ENCODE assay signal across 7 mouse cellular contexts in genomic region chr4:120286761-120287241, GRCm38 (mm10). TPM values are rescaled to one million over a fixed set of nuclear protein-coding genes. Genes with fewer than 3 reads are reported as not detected.
DNase-seq lines count a peak whose midpoint lies in the region; ATAC-seq and TF ChIP-seq lines count a peak whose summit lies in the region.

No protein-coding gene starts in this region.

- TF ChIP-seq POLR2A in cortical plate, adult 2 months (IDR thresholded peaks at IDR 0.05; ENCODE audit: extremely low read depth, insufficient read depth, low read length), result no peak

- no peak for TF ChIP-seq CTCF in lung, embryonic 14.5 days (IDR thresholded peaks at IDR 0.05; ENCODE audit: low read depth)
- no peak for TF ChIP-seq CTCF in cortical plate, adult 2 months (IDR thresholded peaks at IDR 0.05; ENCODE audit: extremely low read depth, insufficient read depth, low read length)

- H3K4me2 ChIP-seq in lung, embryonic 14.5 days, result peak overlapping the region; percentile 99
- H3K4me2 ChIP-seq in hindbrain, embryonic 12.5 days (replicated peaks), result peak overlapping the region; percentile 99
- peak overlapping the region; percentile 84 for H3K4me2 ChIP-seq in liver, embryonic 16.5 days (ENCODE audit: low read depth, low read length)
- H3K4me2 ChIP-seq in stomach, embryonic 14.5 days (replicated peaks; ENCODE audit: low read depth, low read length), result peak overlapping the region; percentile 99

- H3K27ac ChIP-seq in lung, embryonic 14.5 days (ENCODE audit: low read depth), result no peak overlapping the region
- H3K27ac ChIP-seq in cortical plate, adult 2 months (ENCODE audit: insufficient read depth, low read length), result peak overlapping the region; percentile 17; the same call in 1 of the 2 replicates
- H3K27ac ChIP-seq in hindbrain, embryonic 12.5 days, result no peak overlapping the region
- H3K27ac ChIP-seq in liver, embryonic 16.5 days (ENCODE audit: low read length), result no peak overlapping the region
- no peak overlapping the region for H3K27ac ChIP-seq in stomach, embryonic 14.5 days (ENCODE audit: low read length)

- peaks cover 52% of the 10 kb centered on the region for H3K27me3 ChIP-seq in lung, embryonic 14.5 days (ENCODE audit: insufficient read depth, low read length)
- peaks cover 63% of the 10 kb centered on the region for H3K27me3 ChIP-seq in hindbrain, embryonic 12.5 days
- peaks cover 67% of the 10 kb centered on the region for H3K27me3 ChIP-seq in liver, embryonic 16.5 days (ENCODE audit: control insufficient read depth, insufficient read depth, low read depth, low read length)
- peaks cover 14% of the 10 kb centered on the region for H3K27me3 ChIP-seq in stomach, embryonic 14.5 days (ENCODE audit: control insufficient read depth, insufficient read depth, low read length)

- peak overlapping the region; percentile 50 for H3K9ac ChIP-seq in lung, embryonic 14.5 days
- peak overlapping the region; percentile 85 for H3K9ac ChIP-seq in hindbrain, embryonic 12.5 days
- peak overlapping the region; percentile 38; the same call in 1 of the 2 replicates for H3K9ac ChIP-seq in liver, embryonic 16.5 days (ENCODE audit: low read depth, low read length)
- peak overlapping the region; percentile 33; the same call in 1 of the 2 replicates for H3K9ac ChIP-seq in stomach, embryonic 14.5 days (replicated peaks; ENCODE audit: low read depth, low read length)

- peaks cover 7% of the 10 kb centered on the region for H3K4me1 ChIP-seq in lung, embryonic 14.5 days (ENCODE audit: insufficient read depth)
- peaks cover 5% of the 10 kb centered on the region for H3K4me1 ChIP-seq in cortical plate, adult 2 months (ENCODE audit: control insufficient read depth, insufficient read depth, low read length)
- peaks cover 48% of the 10 kb centered on the region for H3K4me1 ChIP-seq in hindbrain, embryonic 12.5 days
- peaks cover 9% of the 10 kb centered on the region for H3K4me1 ChIP-seq in liver, embryonic 16.5 days (ENCODE audit: control insufficient read depth, low read depth, low read length)
- H3K4me1 ChIP-seq in stomach, embryonic 14.5 days (ENCODE audit: control insufficient read depth, insufficient read depth, low read length), result peaks cover 19% of the 10 kb centered on the region

- H3K4me3 ChIP-seq in lung, embryonic 14.5 days (ENCODE audit: low read depth, low read length), result peak overlapping the region; percentile 56
- H3K4me3 ChIP-seq in cortical plate, adult 2 months (ENCODE audit: insufficient read depth, low read length), result peak overlapping the region; percentile 81
- H3K4me3 ChIP-seq in hindbrain, embryonic 12.5 days, result peak overlapping the region; percentile 78
- H3K4me3 ChIP-seq in liver, embryonic 16.5 days (ENCODE audit: low read depth, low read length), result peak overlapping the region; percentile 61
- peak overlapping the region; percentile 60 for H3K4me3 ChIP-seq in stomach, embryonic 14.5 days (ENCODE audit: low read depth, low read length)

- no peak for ATAC-seq in lung, embryonic 14.5 days (ENCODE audit: insufficient read depth)
- ATAC-seq in hindbrain, embryonic 12.5 days (ENCODE audit: low FRiP score), result no peak
- ATAC-seq in liver, embryonic 16.5 days (ENCODE audit: low read depth), result no peak
- no peak for ATAC-seq in stomach, embryonic 14.5 days (ENCODE audit: insufficient number of reproducible peaks, insufficient read depth, low FRiP score, low read depth)

- H3K36me3 ChIP-seq in lung, embryonic 14.5 days (ENCODE audit: insufficient read depth), result no peaks in the 10 kb centered on the region
- H3K36me3 ChIP-seq in hindbrain, embryonic 12.5 days, result no peaks in the 10 kb centered on the region
- H3K36me3 ChIP-seq in liver, embryonic 16.5 days (ENCODE audit: control insufficient read depth, insufficient read depth), result no peaks in the 10 kb centered on the region
- no peaks in the 10 kb centered on the region for H3K36me3 ChIP-seq in stomach, embryonic 14.5 days (ENCODE audit: control insufficient read depth, insufficient read depth, low read length)

- no peaks in the 10 kb centered on the region for H3K9me3 ChIP-seq in lung, embryonic 14.5 days (ENCODE audit: low read depth, low read length)
- no peaks in the 10 kb centered on the region for H3K9me3 ChIP-seq in hindbrain, embryonic 12.5 days (replicated peaks)
- no peaks in the 10 kb centered on the region for H3K9me3 ChIP-seq in liver, embryonic 16.5 days (replicated peaks; ENCODE audit: control insufficient read depth, low read length)
- H3K9me3 ChIP-seq in stomach, embryonic 14.5 days (ENCODE audit: control insufficient read depth, low read depth, low read length), result no peaks in the 10 kb centered on the region

- WGBS in lung, embryonic 14.5 days, result under 1% methylated on average over 53 of the region's 53 CpGs
- under 1% methylated on average over 53 of the region's 53 CpGs for WGBS in hindbrain, embryonic 12.5 days
- under 1% methylated on average over 53 of the region's 53 CpGs for WGBS in liver, embryonic 16.5 days (ENCODE audit: insufficient replicate concordance)
- under 1% methylated on average over 47 of the region's 53 CpGs for WGBS in stomach, embryonic 14.5 days

- peak; percentile 34 for DNase-seq in lung, embryonic 14.5 days
- no peak for DNase-seq in lung, postnatal 14 days
- DNase-seq in ovary, adult 18-20 months (ENCODE audit: low spot score), result no peak

RNA-seq across cellular contexts. Expression of gene Foxo6, which starts 0.3 kb away (rescaled TPM):
- 0.11 and 0.34 TPM in 2 replicates for polyA plus RNA-seq in lung, embryonic 14.5 days (2014; fragmentation: Nextera tagmentation; extraction: Ambion mirVana)
- 8.5 and 9.5 TPM in 2 replicates for polyA plus RNA-seq in cortical plate, adult 2 months (2012; rRNA removed)
- 0.48 and 0.90 TPM in 2 replicates for polyA plus RNA-seq in hindbrain, embryonic 12.5 days (2016; fragmentation: Nextera tagmentation; extraction: Ambion mirVana)
- polyA plus RNA-seq in liver, embryonic 16.5 days (2015; fragmentation: Nextera tagmentation; extraction: Ambion mirVana), result not detected in 2 replicates
- polyA plus RNA-seq in stomach, embryonic 14.5 days (2014; fragmentation: Nextera tagmentation; extraction: Ambion mirVana), result 0.12 and 0.38 TPM in 2 replicates

Comparison
In these comparisons a context has a peak if more than half of its experiments do, and no peak if none do; other contexts are left out.
1. H3K9ac ChIP-seq: peak in every context shown above with its lines; median percentile 85 in hindbrain, embryonic 12.5 days; 50 in lung, embryonic 14.5 days; 38 in liver, embryonic 16.5 days; 33 in stomach, embryonic 14.5 days.